Mouse (Mus musculus): ENCODE measurements around the gene Ascc1. TPM values are rescaled to one million over a fixed set of nuclear protein-coding genes. Genes with fewer than 3 reads are reported as not detected.

The Ascc1 gene
- polyA plus RNA-seq (2014; fragmentation: Nextera tagmentation; extraction: Ambion mirVana), result 45.2 and 46.7 TPM in 2 replicates

DNA sequence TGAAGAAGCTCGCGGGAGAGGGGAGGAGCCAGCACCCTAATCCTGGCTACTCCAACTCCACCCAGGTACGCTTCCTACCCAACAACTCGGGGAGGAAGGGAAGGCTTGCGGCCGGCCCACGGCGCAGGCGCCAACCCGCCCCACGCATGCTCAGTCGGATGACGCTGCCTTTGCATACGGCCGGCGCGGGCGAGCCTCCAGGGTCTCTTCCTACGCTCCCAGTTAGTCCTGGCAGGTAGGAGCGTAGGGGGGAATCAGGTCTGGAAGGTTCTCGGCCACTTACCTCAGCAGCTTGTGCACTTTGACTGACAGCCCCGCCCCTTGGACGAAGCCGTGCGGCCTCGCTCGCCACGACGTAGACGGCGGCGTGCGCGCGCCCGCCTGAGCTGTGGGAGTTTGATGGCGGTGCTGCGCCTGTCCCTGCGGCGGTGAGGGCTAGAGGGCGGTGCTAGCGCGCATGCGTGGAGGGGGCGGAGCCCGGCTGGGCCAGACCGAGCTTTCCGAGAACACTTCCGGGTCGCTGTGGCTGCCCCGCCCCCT, at the start of gene Ascc1, which contains the start of gene Anapc16:
Gene Ascc1, plus strand, starts transcription at position 133 of the 540 bp plus-strand sequence.
Gene Anapc16, minus strand, starts transcription at position 463 of the 540 bp plus-strand sequence.
- peaks cover 2% of the 10 kb centered on the region; the same call in 1 of the 2 replicates for H3K36me3 ChIP-seq (ENCODE audit: control insufficient read depth, insufficient read depth, low read length)
- H3K4me3 ChIP-seq (ENCODE audit: low read depth, low read length), result peak within 1 kb of the TSS; percentile 43
- ATAC-seq (ENCODE audit: insufficient number of reproducible peaks, low FRiP score, low TSS enrichment, low read depth), result peak; percentile 95
- no peaks in the 10 kb centered on the region for H3K27me3 ChIP-seq (ENCODE audit: control insufficient read depth, insufficient read depth, low read length)
- peak; percentile 98 for DNase-seq (ENCODE audit: low spot score)
- peak within 1 kb of the TSS; percentile 91 for H3K27ac ChIP-seq (replicated peaks; ENCODE audit: low read depth, low read length)
- H3K4me2 ChIP-seq (ENCODE audit: low read depth, severe bottlenecking), result peak within 1 kb of the TSS; percentile 56
- 0% methylated on average over 41 of the region's 51 CpGs for WGBS
- H3K9me3 ChIP-seq (ENCODE audit: control insufficient read depth, low read length), result no peaks in the 10 kb centered on the region
- no peaks in the 10 kb centered on the region for H3K4me1 ChIP-seq (ENCODE audit: control insufficient read depth, insufficient read depth, low read length)
- H3K9ac ChIP-seq (ENCODE audit: low read length), result peak within 1 kb of the TSS; percentile 68

DNA sequence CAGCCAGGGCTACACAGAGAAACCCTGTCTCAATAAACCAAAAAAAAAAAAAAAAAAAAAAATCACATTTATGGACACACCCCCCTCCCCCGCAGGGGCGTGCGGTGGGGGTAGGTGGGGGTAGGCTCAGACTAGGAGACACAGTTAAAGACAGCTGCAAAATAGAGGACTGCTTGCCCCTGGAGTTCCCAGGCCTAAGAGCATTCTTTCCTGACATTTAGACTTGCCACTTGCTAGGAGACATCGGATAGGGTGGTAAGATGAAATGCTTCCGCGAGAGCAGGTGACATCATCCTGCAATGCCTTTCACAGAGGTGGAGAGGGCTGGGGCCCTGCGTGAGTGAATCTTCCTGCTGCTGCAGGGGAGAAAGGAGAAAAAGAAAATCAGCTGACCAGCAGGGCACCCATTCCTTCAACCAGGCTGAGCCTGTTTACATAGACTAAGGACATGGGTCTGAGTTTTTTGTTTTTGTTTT, 49.0 kb upstream of the Ascc1 start:
- Histone ChIP-seq H3K9me3 (ENCODE audit: control insufficient read depth, low read length) (no peaks in the 10 kb centered on the region), H3K4me1 (ENCODE audit: control insufficient read depth, insufficient read depth, low read length) (peaks cover 33% of the 10 kb centered on the region), H3K4me3 (ENCODE audit: low read depth, low read length) (no peak overlapping the region), H3K9ac (ENCODE audit: low read length) (no peak overlapping the region), H3K4me2 (ENCODE audit: low read depth, severe bottlenecking) (no peak overlapping the region), H3K36me3 (ENCODE audit: control insufficient read depth, insufficient read depth, low read length) (no peaks in the 10 kb centered on the region), H3K27ac (replicated peaks; ENCODE audit: low read depth, low read length) (no peak overlapping the region), H3K27me3 (ENCODE audit: control insufficient read depth, insufficient read depth, low read length) (no peaks in the 10 kb centered on the region)
- DNase-seq (ENCODE audit: low spot score), result no peak
- no peak for ATAC-seq (ENCODE audit: insufficient number of reproducible peaks, low FRiP score, low TSS enrichment, low read depth)
- WGBS, result 34% methylated on average over 7 of the region's 7 CpGs

DNA sequence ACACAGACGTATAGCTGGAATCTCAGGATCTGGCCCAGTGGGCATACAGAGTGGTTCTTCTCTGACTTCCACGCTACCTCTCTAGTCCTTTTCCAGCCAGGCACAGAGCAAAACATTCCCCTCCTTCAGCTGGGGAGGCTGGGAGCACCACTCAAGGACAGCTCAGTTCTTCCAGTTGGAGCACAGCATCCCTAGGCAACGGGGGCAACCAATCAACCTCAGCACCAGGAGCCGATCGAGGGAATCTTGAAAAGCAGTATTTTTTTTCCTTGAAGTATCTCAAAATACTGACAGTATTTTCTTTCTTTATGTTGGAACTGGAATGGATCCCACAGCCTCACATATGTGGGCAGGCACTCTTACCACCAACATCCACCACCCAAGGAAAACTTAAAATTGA, 45.9 kb upstream of the Ascc1 start:
- no peaks in the 10 kb centered on the region for H3K27me3 ChIP-seq (ENCODE audit: control insufficient read depth, insufficient read depth, low read length)
- H3K9ac ChIP-seq (ENCODE audit: low read length), result no peak overlapping the region
- H3K4me2 ChIP-seq (ENCODE audit: low read depth, severe bottlenecking), result no peak overlapping the region
- no peak overlapping the region for H3K4me3 ChIP-seq (ENCODE audit: low read depth, low read length)
- peaks cover 19% of the 10 kb centered on the region for H3K4me1 ChIP-seq (ENCODE audit: control insufficient read depth, insufficient read depth, low read length)
- H3K9me3 ChIP-seq (ENCODE audit: control insufficient read depth, low read length), result no peaks in the 10 kb centered on the region
- no peak for ATAC-seq (ENCODE audit: insufficient number of reproducible peaks, low FRiP score, low TSS enrichment, low read depth)
- DNase-seq (ENCODE audit: low spot score), result no peak
- H3K27ac ChIP-seq (replicated peaks; ENCODE audit: low read depth, low read length), result no peak overlapping the region
- no peaks in the 10 kb centered on the region for H3K36me3 ChIP-seq (ENCODE audit: control insufficient read depth, insufficient read depth, low read length)
- 63% methylated on average over 5 of the region's 5 CpGs for WGBS

- peak overlapping the region; percentile 3; the same call in 1 of the 2 replicates for H3K4me3 ChIP-seq (ENCODE audit: low read depth, low read length)
- WGBS, result 13% methylated on average over 25 of the region's 25 CpGs
- H3K9ac ChIP-seq (ENCODE audit: low read length), result peak overlapping the region; percentile 22; the same call in 1 of the 2 replicates
- no peak overlapping the region for H3K27ac ChIP-seq (replicated peaks; ENCODE audit: low read depth, low read length)
- no peaks in the 10 kb centered on the region for H3K27me3 ChIP-seq (ENCODE audit: control insufficient read depth, insufficient read depth, low read length)
- ATAC-seq (ENCODE audit: insufficient number of reproducible peaks, low FRiP score, low TSS enrichment, low read depth), result no peak
- no peak for DNase-seq (ENCODE audit: low spot score)
- H3K4me1 ChIP-seq (ENCODE audit: control insufficient read depth, insufficient read depth, low read length), result peaks cover 19% of the 10 kb centered on the region
- no peaks in the 10 kb centered on the region for H3K9me3 ChIP-seq (ENCODE audit: control insufficient read depth, low read length)
- H3K4me2 ChIP-seq (ENCODE audit: low read depth, severe bottlenecking), result peak overlapping the region; percentile 32
- no peaks in the 10 kb centered on the region for H3K36me3 ChIP-seq (ENCODE audit: control insufficient read depth, insufficient read depth, low read length)
Measured at GRCm38 (mm10) chr10:59957171-59958149, 45.1 kb upstream of the Ascc1 start.

DNA sequence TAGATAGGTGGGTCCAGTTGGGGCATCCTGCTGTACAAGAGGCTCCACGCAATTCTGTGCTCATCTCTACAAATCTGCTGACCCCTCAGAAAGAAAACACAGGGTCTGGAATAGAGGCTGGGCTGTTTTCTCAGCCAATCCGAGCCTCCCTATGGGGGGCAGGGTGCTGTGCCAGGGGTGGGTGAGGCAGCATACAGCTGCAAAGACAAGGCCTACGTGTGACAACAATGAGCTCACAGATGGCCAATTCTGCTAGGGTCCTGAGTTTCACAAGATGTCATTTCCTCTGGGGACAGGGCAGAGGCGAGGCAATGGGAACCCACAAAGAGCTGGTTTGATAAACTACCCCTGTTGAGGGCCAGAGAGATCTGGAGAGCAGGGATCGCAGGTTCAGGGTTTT, 44.1 kb upstream of the Ascc1 start:
- 47% methylated on average over 5 of the region's 5 CpGs for WGBS
- no peak overlapping the region for H3K4me2 ChIP-seq (ENCODE audit: low read depth, severe bottlenecking)
- DNase-seq (ENCODE audit: low spot score), result no peak
- no peak overlapping the region for H3K27ac ChIP-seq (replicated peaks; ENCODE audit: low read depth, low read length)
- H3K9me3 ChIP-seq (ENCODE audit: control insufficient read depth, low read length), result no peaks in the 10 kb centered on the region
- H3K27me3 ChIP-seq (ENCODE audit: control insufficient read depth, insufficient read depth, low read length), result no peaks in the 10 kb centered on the region
- H3K36me3 ChIP-seq (ENCODE audit: control insufficient read depth, insufficient read depth, low read length), result no peaks in the 10 kb centered on the region
- no peak for ATAC-seq (ENCODE audit: insufficient number of reproducible peaks, low FRiP score, low TSS enrichment, low read depth)
- peaks cover 17% of the 10 kb centered on the region for H3K4me1 ChIP-seq (ENCODE audit: control insufficient read depth, insufficient read depth, low read length)
- no peak overlapping the region for H3K4me3 ChIP-seq (ENCODE audit: low read depth, low read length)
- 0 out of 2 replicates have a peak overlapping the region, but pooled peaks have one; percentile 17 for H3K9ac ChIP-seq (ENCODE audit: low read length)

DNA sequence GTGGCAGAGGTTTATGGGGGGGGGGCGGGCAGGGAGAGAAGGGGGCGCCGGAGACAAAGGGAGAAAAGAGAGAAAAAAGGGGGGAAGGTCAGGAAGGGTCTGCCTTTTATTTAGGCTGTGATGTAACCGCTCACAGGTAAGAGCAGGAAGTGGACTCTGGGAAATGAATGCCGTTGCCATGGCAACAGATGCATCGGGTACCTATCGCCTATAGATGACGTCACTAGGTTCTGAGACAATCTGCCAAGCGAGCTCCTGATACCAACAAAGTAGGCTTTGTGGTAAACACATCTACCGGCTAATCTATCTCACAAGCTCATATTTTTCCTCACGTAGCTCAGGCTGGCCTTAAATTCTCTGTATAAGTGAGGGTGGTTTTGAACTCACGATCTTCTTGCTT, 43.1 kb upstream of the Ascc1 start:
- no peaks in the 10 kb centered on the region for H3K9me3 ChIP-seq (ENCODE audit: control insufficient read depth, low read length)
- H3K4me1 ChIP-seq (ENCODE audit: control insufficient read depth, insufficient read depth, low read length), result peaks cover 23% of the 10 kb centered on the region
- H3K36me3 ChIP-seq (ENCODE audit: control insufficient read depth, insufficient read depth, low read length), result no peaks in the 10 kb centered on the region
- ATAC-seq (ENCODE audit: insufficient number of reproducible peaks, low FRiP score, low TSS enrichment, low read depth) (no peak), DNase-seq (ENCODE audit: low spot score) (no peak)
- H3K27me3 ChIP-seq (ENCODE audit: control insufficient read depth, insufficient read depth, low read length), result no peaks in the 10 kb centered on the region
- H3K9ac ChIP-seq (ENCODE audit: low read length), result no peak overlapping the region
- WGBS, result 78% methylated on average over 12 of the region's 12 CpGs
- H3K4me2 ChIP-seq (ENCODE audit: low read depth, severe bottlenecking), result no peak overlapping the region
- no peak overlapping the region for H3K27ac ChIP-seq (replicated peaks; ENCODE audit: low read depth, low read length)
- H3K4me3 ChIP-seq (ENCODE audit: low read depth, low read length), result no peak overlapping the region

GRCm38 (mm10) chr10:59963609-59964008, 39.0 kb upstream of the Ascc1 start:
- ATAC-seq (ENCODE audit: insufficient number of reproducible peaks, low FRiP score, low TSS enrichment, low read depth), result no peak
- Histone ChIP-seq H3K4me2 (ENCODE audit: low read depth, severe bottlenecking) (no peak overlapping the region), H3K27ac (replicated peaks; ENCODE audit: low read depth, low read length) (peak overlapping the region; percentile 92), H3K4me1 (ENCODE audit: control insufficient read depth, insufficient read depth, low read length) (peaks cover 25% of the 10 kb centered on the region), H3K9ac (ENCODE audit: low read length) (no peak overlapping the region), H3K36me3 (ENCODE audit: control insufficient read depth, insufficient read depth, low read length) (no peaks in the 10 kb centered on the region), H3K27me3 (ENCODE audit: control insufficient read depth, insufficient read depth, low read length) (no peaks in the 10 kb centered on the region), H3K9me3 (ENCODE audit: control insufficient read depth, low read length) (no peaks in the 10 kb centered on the region), H3K4me3 (ENCODE audit: low read depth, low read length) (no peak overlapping the region)
- 51% methylated on average over 2 of the region's 2 CpGs for WGBS
- no peak for DNase-seq (ENCODE audit: low spot score)
